Mouse (Mus musculus): ENCODE measurements at regions not wholly inside any gene's neighbourhood (a gene's known extent, or its start where the extent isn't known, plus 50 kb on each side); places are given as distances from the start of the nearest gene placed in this dataset.

GRCm38 (mm10) chr17:83135441-83136120, 79.5 kb upstream of the Pkdcc start:
- no peak overlapping the region for H3K4me3 ChIP-seq (ENCODE audit: low read depth, low read length)
- H3K9me3 ChIP-seq (ENCODE audit: control insufficient read depth, low read length): no peaks in the 10 kb centered on the region
- H3K27ac ChIP-seq (ENCODE audit: low read depth, low read length): 0 out of 2 replicates have a peak overlapping the region, but pooled peaks have one; percentile 21
- H3K36me3 ChIP-seq (ENCODE audit: control insufficient read depth, insufficient read depth, low read length): no peaks in the 10 kb centered on the region
- H3K4me1 ChIP-seq (ENCODE audit: control insufficient read depth, insufficient read depth, low read length): peaks cover 15% of the 10 kb centered on the region
- H3K27me3 ChIP-seq (ENCODE audit: control insufficient read depth, insufficient read depth, low read length): no peaks in the 10 kb centered on the region
- no peak overlapping the region for H3K9ac ChIP-seq (ENCODE audit: low read length)
- 42% methylated on average over 6 of the region's 6 CpGs for WGBS
- no peak overlapping the region for H3K4me2 ChIP-seq (ENCODE audit: low read depth)
- DNase-seq (ENCODE audit: low spot score) (no peak), ATAC-seq (ENCODE audit: insufficient read depth, low FRiP score, low TSS enrichment) (no peak)

GRCm38 (mm10) chr17:83136267-83136666, 78.8 kb upstream of the Pkdcc start:
- Histone ChIP-seq H3K9ac (ENCODE audit: low read length) (no peak overlapping the region), H3K27ac (ENCODE audit: low read depth, low read length) (no peak overlapping the region), H3K27me3 (ENCODE audit: control insufficient read depth, insufficient read depth, low read length) (no peaks in the 10 kb centered on the region), H3K4me1 (ENCODE audit: control insufficient read depth, insufficient read depth, low read length) (peaks cover 15% of the 10 kb centered on the region), H3K4me2 (ENCODE audit: low read depth) (no peak overlapping the region), H3K4me3 (ENCODE audit: low read depth, low read length) (no peak overlapping the region), H3K9me3 (ENCODE audit: control insufficient read depth, low read length) (no peaks in the 10 kb centered on the region), H3K36me3 (ENCODE audit: control insufficient read depth, insufficient read depth, low read length) (no peaks in the 10 kb centered on the region)
- DNase-seq (ENCODE audit: low spot score) (no peak), ATAC-seq (ENCODE audit: insufficient read depth, low FRiP score, low TSS enrichment) (no peak)
- WGBS: 30% methylated on average over 5 of the region's 5 CpGs

- no peak overlapping the region for H3K4me2 ChIP-seq (ENCODE audit: low read depth)
- no peaks in the 10 kb centered on the region for H3K27me3 ChIP-seq (ENCODE audit: control insufficient read depth, insufficient read depth, low read length)
- no peak overlapping the region for H3K4me3 ChIP-seq (ENCODE audit: low read depth, low read length)
- DNase-seq (ENCODE audit: low spot score): no peak
- H3K27ac ChIP-seq (ENCODE audit: low read depth, low read length): no peak overlapping the region
- 89% methylated on average over 7 of the region's 7 CpGs for WGBS
- H3K36me3 ChIP-seq (ENCODE audit: control insufficient read depth, insufficient read depth, low read length): no peaks in the 10 kb centered on the region
- H3K9me3 ChIP-seq (ENCODE audit: control insufficient read depth, low read length): no peaks in the 10 kb centered on the region
- ATAC-seq (ENCODE audit: insufficient read depth, low FRiP score, low TSS enrichment): no peak
- no peak overlapping the region for H3K9ac ChIP-seq (ENCODE audit: low read length)
- peaks cover 15% of the 10 kb centered on the region for H3K4me1 ChIP-seq (ENCODE audit: control insufficient read depth, insufficient read depth, low read length)
These were observed 77.4 kb upstream of the Pkdcc start for GRCm38 (mm10) chr17:83137720-83138119.

GRCm38 (mm10) chr17:83138493-83139417, 76.3 kb upstream of the Pkdcc start:
- peak; percentile 81 for ATAC-seq (ENCODE audit: insufficient read depth, low FRiP score, low TSS enrichment)

GRCm38 (mm10) chr17:83148371-83148929, 66.6 kb upstream of the Pkdcc start:
- Histone ChIP-seq H3K9me3 (ENCODE audit: control insufficient read depth, low read length) (no peaks in the 10 kb centered on the region), H3K9ac (ENCODE audit: low read length) (no peak overlapping the region), H3K27ac (ENCODE audit: low read depth, low read length) (no peak overlapping the region), H3K27me3 (ENCODE audit: control insufficient read depth, insufficient read depth, low read length) (no peaks in the 10 kb centered on the region), H3K4me1 (ENCODE audit: control insufficient read depth, insufficient read depth, low read length) (no peaks in the 10 kb centered on the region), H3K4me2 (ENCODE audit: low read depth) (no peak overlapping the region), H3K4me3 (ENCODE audit: low read depth, low read length) (no peak overlapping the region), H3K36me3 (ENCODE audit: control insufficient read depth, insufficient read depth, low read length) (no peaks in the 10 kb centered on the region)
- 83% methylated on average over 15 of the region's 15 CpGs for WGBS
- ATAC-seq (ENCODE audit: insufficient read depth, low FRiP score, low TSS enrichment): no peak
- DNase-seq (ENCODE audit: low spot score): no peak

More at GRCm38 (mm10) chr17:83138493-83139417, 76.3 kb upstream of the Pkdcc start:
- peaks cover 15% of the 10 kb centered on the region for H3K4me1 ChIP-seq (ENCODE audit: control insufficient read depth, insufficient read depth, low read length)
- no peak overlapping the region for H3K4me3 ChIP-seq (ENCODE audit: low read depth, low read length)
- no peak for DNase-seq (ENCODE audit: low spot score)
- H3K9ac ChIP-seq (ENCODE audit: low read length): no peak overlapping the region
- no peaks in the 10 kb centered on the region for H3K9me3 ChIP-seq (ENCODE audit: control insufficient read depth, low read length)
- no peak overlapping the region for H3K4me2 ChIP-seq (ENCODE audit: low read depth)
- 0 out of 2 replicates have a peak overlapping the region, but pooled peaks have one; percentile 39 for H3K27ac ChIP-seq (ENCODE audit: low read depth, low read length)
- WGBS: 14% methylated on average over 11 of the region's 11 CpGs
- no peaks in the 10 kb centered on the region for H3K27me3 ChIP-seq (ENCODE audit: control insufficient read depth, insufficient read depth, low read length)
- H3K36me3 ChIP-seq (ENCODE audit: control insufficient read depth, insufficient read depth, low read length): no peaks in the 10 kb centered on the region

GRCm38 (mm10) chr17:83149336-83149735, 65.8 kb upstream of the Pkdcc start:
- H3K27ac ChIP-seq (ENCODE audit: low read depth, low read length): no peak overlapping the region
- H3K4me2 ChIP-seq (ENCODE audit: low read depth): no peak overlapping the region
- DNase-seq (ENCODE audit: low spot score) (no peak), ATAC-seq (ENCODE audit: insufficient read depth, low FRiP score, low TSS enrichment) (no peak)
- no peaks in the 10 kb centered on the region for H3K27me3 ChIP-seq (ENCODE audit: control insufficient read depth, insufficient read depth, low read length)
- H3K36me3 ChIP-seq (ENCODE audit: control insufficient read depth, insufficient read depth, low read length): no peaks in the 10 kb centered on the region
- 81% methylated on average over 6 of the region's 6 CpGs for WGBS
- H3K4me3 ChIP-seq (ENCODE audit: low read depth, low read length): no peak overlapping the region
- no peak overlapping the region for H3K9ac ChIP-seq (ENCODE audit: low read length)
- no peaks in the 10 kb centered on the region for H3K9me3 ChIP-seq (ENCODE audit: control insufficient read depth, low read length)
- no peaks in the 10 kb centered on the region for H3K4me1 ChIP-seq (ENCODE audit: control insufficient read depth, insufficient read depth, low read length)

GRCm38 (mm10) chr17:83155106-83155505, 60.0 kb upstream of the Pkdcc start:
- peaks cover 9% of the 10 kb centered on the region; the same call in 1 of the 2 replicates for H3K4me1 ChIP-seq (ENCODE audit: control insufficient read depth, insufficient read depth, low read length)
- no peak overlapping the region for H3K9ac ChIP-seq (ENCODE audit: low read length)
- no peaks in the 10 kb centered on the region for H3K36me3 ChIP-seq (ENCODE audit: control insufficient read depth, insufficient read depth, low read length)
- no peak overlapping the region for H3K4me2 ChIP-seq (ENCODE audit: low read depth)
- H3K4me3 ChIP-seq (ENCODE audit: low read depth, low read length): no peak overlapping the region
- 93% methylated on average over 4 of the region's 4 CpGs for WGBS
- no peaks in the 10 kb centered on the region for H3K27me3 ChIP-seq (ENCODE audit: control insufficient read depth, insufficient read depth, low read length)
- H3K9me3 ChIP-seq (ENCODE audit: control insufficient read depth, low read length): no peaks in the 10 kb centered on the region
- DNase-seq (ENCODE audit: low spot score): no peak
- ATAC-seq (ENCODE audit: insufficient read depth, low FRiP score, low TSS enrichment): no peak
- no peak overlapping the region for H3K27ac ChIP-seq (ENCODE audit: low read depth, low read length)

- Histone ChIP-seq H3K9me3 (ENCODE audit: control insufficient read depth, low read length) (no peaks in the 10 kb centered on the region), H3K4me1 (ENCODE audit: control insufficient read depth, insufficient read depth, low read length) (peaks cover 9% of the 10 kb centered on the region; the same call in 1 of the 2 replicates), H3K4me2 (ENCODE audit: low read depth) (no peak overlapping the region), H3K9ac (ENCODE audit: low read length) (no peak overlapping the region), H3K4me3 (ENCODE audit: low read depth, low read length) (no peak overlapping the region), H3K27me3 (ENCODE audit: control insufficient read depth, insufficient read depth, low read length) (no peaks in the 10 kb centered on the region), H3K27ac (ENCODE audit: low read depth, low read length) (0 out of 2 replicates have a peak overlapping the region, but pooled peaks have one; percentile 23), H3K36me3 (ENCODE audit: control insufficient read depth, insufficient read depth, low read length) (no peaks in the 10 kb centered on the region)
- WGBS: 12% methylated on average over 8 of the region's 8 CpGs
- ATAC-seq (ENCODE audit: insufficient read depth, low FRiP score, low TSS enrichment) (peak; percentile 58), DNase-seq (ENCODE audit: low spot score) (peak; percentile 62)
These were observed 58.4 kb upstream of the Pkdcc start for GRCm38 (mm10) chr17:83156682-83157081.

Measured in neural tube, embryonic 11.5 days (tissue).